ENCODE assay signal across 17 mouse cellular contexts in the genomic region with DNA sequence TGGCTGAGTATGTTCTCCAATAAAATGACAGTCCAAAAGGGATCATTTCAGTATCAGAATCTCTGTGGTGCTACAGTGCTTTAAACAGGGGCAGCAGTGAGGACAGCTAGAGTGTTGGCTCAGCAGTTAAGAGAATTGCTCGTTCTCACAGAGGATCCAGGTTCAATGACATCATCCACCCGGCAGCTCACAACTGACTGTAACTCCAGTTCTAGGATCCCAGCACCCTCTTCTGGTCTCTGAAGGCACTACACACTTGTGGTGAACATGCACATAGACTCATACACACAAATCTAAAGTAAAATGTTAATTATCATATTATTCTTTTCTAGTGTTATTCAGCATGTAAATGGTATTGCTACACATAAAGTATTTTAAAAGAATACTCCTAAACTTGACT.
"Had no signal": no experiment of that assay in that cellular context is flagged by ENCODE, and none has a peak within 500 bp of the region (broad histone marks: within the 10 kb centered on the region; RNA-seq: fewer than 3 reads in every experiment).

No protein-coding gene starts in this region.

- H3K4me3 ChIP-seq: limb, embryonic 12.5 days; limb, embryonic 15.5 days; liver, embryonic 12.5 days; liver, embryonic 15.5 days; myocyte; neural tube, embryonic 13.5 days had no signal

- H3K27ac ChIP-seq: kidney, postnatal 0 days; limb, embryonic 12.5 days; limb, embryonic 15.5 days; liver, embryonic 12.5 days; liver, embryonic 15.5 days; neural tube, embryonic 13.5 days had no signal

- H3K4me1 ChIP-seq: liver, embryonic 12.5 days; liver, embryonic 15.5 days had no signal

- H3K9me3 ChIP-seq: limb, embryonic 12.5 days; limb, embryonic 15.5 days; liver, embryonic 12.5 days; liver, embryonic 15.5 days; neural tube, embryonic 13.5 days had no signal

- DNase-seq: kidney, adult 2 months; kidney, postnatal 25 days; left cerebral cortex, postnatal 4 days; lung, adult 2 months; lung, postnatal 14 days; lung, postnatal 4 days; midbrain, embryonic 14.5 days; thymus, adult 2 months; thymus, postnatal 14 days; thymus, postnatal 4 days had no signal

- H3K36me3 ChIP-seq: limb, embryonic 12.5 days; limb, embryonic 15.5 days; liver, embryonic 12.5 days; liver, embryonic 15.5 days; neural tube, embryonic 13.5 days had no signal

- H3K27me3 ChIP-seq: limb, embryonic 15.5 days; liver, embryonic 12.5 days; liver, embryonic 15.5 days; neural tube, embryonic 13.5 days had no signal

- ATAC-seq: liver, embryonic 12.5 days had no signal
